Mouse (Mus musculus) liver, embryonic 13.5 days (tissue): ENCODE results near the gene Cfap20. TPM values are rescaled to one million over a fixed set of nuclear protein-coding genes. Genes with fewer than 3 reads are reported as not detected.

Experiments
- polyA plus RNA-seq: library from polyadenylated mRNA; unstranded; fragments of >200 nt; fragmentation: Nextera tagmentation; extraction: Ambion mirVana; gene quantifications from 2 replicates; pipeline ENCODE4 v1.2.1, GENCODE M21; 2015

Gene Cfap20
- polyA plus RNA-seq, 1 experiment from 2014 or later = 41.2 TPM

Other genes with a start within 250 kb of the Cfap20 start
- 3.2 and 4.1 TPM in 2 replicates for gene Kifc3, start 232.1 kb downstream of the Cfap20 start, polyA plus RNA-seq
- gene Cngb1, start 128.3 kb downstream of the Cfap20 start, polyA plus RNA-seq = not detected in 2 replicates
- not detected in 2 replicates for gene Tepp, start 124.3 kb downstream of the Cfap20 start, polyA plus RNA-seq
- gene Zfp319, start 102.9 kb downstream of the Cfap20 start, polyA plus RNA-seq = 0.78 and 1.2 TPM in 2 replicates
- gene Usb1, start 102.6 kb downstream of the Cfap20 start, polyA plus RNA-seq = 13.0 and 15.2 TPM in 2 replicates
- 0.86 and 1.1 TPM in 2 replicates for gene Mmp15, start 82.6 kb downstream of the Cfap20 start, polyA plus RNA-seq
- 4.9 and 6.2 TPM in 2 replicates for gene Csnk2a2, start 55.2 kb upstream of the Cfap20 start, polyA plus RNA-seq
- gene Ccdc113, start 99.2 kb upstream of the Cfap20 start, polyA plus RNA-seq = not detected in 2 replicates
- gene Prss54, start 141.5 kb upstream of the Cfap20 start, polyA plus RNA-seq = not detected in 2 replicates
- 11.2 and 13.2 TPM in 2 replicates for gene Gins3, start 198.6 kb upstream of the Cfap20 start, polyA plus RNA-seq
- gene Ndrg4, start 242.1 kb upstream of the Cfap20 start, polyA plus RNA-seq = 1.6 and 1.7 TPM in 2 replicates